Mouse (Mus musculus) heart, adult 18-20 months (tissue): ENCODE data around the gene Agt. TPM values are rescaled to one million over a fixed set of nuclear protein-coding genes. Genes with fewer than 3 reads are reported as not detected.
A peak's percentile ranks its signal among the peaks of the same experiment; 100 is the strongest.

Experiments used
- DNase-seq, 2 experiments: peaks; one replicate each; pipeline ENCODE4 v3.0.0; 2021 to 2022; ENCODE audit warnings: mixed read lengths in 1 of 2
- total RNA-seq, 2 experiments: library from RNA; stranded (reverse); gene quantifications; 2 replicates each; pipeline ENCODE4 v1.2.3; 2021

Agt gene
- total RNA-seq, 2 experiments from 2014 or later, result 7.8 to 9.2 TPM

DNA sequence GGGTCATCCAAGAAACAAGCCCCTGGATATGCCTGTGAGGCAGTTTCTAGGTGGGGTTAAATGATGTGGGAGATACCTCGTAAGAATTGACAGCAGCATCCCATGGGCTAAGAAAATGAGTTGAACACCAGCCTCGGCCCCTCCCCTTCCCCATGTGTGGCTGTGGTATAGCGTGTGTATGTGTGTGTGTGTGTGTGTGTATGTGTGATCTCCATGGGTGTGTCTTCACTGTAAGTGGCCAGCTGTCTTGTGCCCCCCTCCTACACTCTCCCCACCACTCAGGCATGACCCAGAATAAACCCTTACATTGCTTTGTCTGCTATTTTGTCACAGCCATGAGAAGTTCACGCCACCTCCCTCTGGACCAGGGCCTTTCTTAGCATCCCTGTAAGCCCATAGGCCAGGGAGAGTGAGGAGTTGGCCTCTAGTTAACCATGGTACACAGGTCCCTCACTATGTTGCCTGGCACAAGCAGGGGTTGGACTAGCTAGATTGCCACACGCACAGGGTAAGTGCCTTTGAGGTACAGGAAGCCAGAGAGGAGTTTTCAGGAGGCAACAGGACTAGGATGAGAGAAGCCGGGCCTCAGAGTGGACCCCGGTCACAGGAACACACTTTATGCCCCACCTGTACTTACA lies 14.3 kb downstream of the Agt start:
- no peak for DNase-seq

DNA sequence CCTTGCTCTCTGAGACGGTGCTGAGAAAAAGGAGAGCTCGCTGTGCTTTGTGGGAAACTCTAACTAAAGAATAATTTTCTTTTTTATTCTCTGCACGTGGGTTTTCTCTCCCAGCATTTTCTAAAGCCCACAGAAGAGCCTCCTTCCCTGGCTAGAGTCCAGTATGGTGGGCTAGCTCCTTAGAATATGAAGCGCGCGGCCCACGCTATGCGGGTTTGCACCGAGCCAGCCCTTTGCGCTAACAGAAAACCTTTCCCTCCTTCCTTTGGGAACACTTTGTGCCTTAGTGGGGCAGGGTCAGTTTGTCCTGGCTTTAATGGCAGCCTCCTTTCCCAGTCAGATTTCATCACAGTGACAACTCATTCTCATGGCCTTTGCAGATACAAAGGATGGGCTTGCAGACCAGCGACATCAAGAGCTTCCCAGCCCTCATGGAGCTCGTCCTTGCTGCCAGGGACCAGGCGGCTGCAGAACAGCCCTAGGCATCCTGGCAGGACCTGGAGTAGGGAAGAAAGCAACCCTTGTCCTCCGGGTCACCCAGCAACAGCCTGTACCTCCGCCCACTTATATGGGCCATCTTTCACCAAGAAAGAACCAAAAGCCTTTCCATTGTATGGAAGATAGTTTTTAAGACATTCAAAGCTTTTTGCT lies 18.4 kb downstream of the Agt start:
- no peak for DNase-seq

DNA sequence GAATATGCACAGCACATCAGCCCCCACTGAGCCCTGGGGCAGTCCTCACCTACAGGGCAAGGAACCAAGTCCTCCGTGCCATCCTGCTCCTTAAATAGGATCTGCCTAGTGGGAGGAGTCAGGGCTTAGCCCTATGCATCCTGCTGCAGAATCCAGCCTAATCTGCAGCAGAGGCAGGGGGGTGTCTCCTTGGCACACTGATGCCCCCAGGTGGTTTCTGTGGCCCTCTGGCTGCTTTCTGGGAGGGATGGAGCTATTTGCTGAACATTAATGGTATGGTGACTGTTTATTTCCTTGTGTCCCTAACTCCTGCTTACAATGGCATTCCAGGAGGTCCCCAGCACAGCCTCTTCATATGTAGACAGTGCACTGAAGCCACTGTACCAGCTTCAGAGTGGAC lies 21.3 kb downstream of the Agt start:
- no peak for DNase-seq

DNA sequence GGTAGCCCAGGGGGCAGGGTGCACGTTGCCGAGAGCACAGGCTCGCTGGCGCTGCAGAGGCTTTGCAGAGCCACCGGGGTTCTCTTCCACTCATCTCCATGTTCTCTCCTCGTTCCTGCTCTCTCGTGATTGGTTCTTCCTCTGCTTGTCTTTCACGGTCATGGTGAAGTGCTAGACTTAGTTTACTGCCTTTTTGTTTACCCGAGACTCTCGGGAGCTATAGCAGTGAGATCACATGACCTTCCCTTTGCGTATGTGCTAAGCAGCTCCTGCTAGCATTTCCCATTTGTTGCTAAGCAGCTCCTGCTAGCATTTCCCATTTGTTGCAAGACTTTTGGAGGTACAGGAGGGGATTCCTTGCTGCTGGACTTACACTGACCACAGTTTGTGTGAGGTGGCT lies 22.2 kb downstream of the Agt start:
- DNase-seq, result no peak

DNA sequence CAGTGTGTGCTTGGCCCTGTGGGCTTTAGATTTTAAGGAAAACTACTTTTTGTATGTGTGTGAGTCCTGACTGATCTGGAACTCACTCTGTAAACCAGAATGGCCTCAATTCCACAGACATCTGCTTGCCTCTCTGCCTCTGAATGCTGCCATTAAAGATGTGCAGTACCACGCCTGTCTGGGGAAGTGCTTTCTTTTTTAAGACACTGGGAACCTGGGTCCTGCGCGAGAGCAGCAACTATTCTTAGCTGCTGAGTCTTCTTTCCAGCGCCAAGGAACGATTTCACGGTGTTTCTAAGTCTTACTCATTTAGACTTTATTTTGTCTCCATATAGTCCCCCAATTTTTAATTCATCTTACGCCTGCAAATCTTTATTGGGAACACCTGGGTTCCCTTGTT lies 22.7 kb downstream of the Agt start:
- no peak for DNase-seq

DNA sequence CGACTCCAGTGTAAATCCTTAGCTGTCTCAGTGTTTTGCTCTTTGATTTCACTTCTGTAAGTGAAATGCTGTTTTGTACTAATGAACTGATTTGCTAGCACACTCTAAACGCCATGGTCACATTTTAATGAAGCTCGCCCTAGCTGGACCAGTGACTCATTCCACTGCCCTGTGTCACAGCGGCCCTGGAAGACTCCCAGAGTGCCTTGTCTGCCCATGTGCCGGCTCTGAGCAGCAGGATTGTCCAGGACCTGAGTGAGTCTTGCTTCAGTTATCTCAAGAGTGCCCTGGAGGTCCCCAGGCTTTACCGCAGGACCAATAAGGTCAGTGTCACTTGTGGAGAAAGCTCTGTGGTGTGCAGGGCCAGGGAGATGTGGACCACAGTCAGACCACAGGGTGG lies 23.1 kb downstream of the Agt start:
- no peak for DNase-seq

DNA sequence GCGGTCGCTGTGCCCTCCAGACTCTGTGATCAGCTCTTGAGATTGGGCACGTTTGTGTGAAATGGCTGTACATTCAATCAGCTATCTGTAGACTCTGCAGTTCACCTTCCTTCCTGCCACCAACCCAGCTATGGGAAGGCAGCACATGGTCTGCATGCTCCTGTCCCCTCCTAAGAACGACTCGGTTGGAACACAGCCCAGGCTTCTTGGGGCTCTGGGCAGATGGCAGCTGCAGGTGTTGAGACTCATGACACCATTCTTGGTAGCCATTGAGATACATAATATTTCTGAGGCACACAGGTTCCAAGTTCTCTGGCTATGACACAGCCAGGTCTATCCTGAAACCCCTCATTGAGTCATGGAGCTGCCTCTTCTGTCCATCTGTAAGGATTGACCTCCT lies 26.2 kb downstream of the Agt start:
- no peak for DNase-seq

DNA sequence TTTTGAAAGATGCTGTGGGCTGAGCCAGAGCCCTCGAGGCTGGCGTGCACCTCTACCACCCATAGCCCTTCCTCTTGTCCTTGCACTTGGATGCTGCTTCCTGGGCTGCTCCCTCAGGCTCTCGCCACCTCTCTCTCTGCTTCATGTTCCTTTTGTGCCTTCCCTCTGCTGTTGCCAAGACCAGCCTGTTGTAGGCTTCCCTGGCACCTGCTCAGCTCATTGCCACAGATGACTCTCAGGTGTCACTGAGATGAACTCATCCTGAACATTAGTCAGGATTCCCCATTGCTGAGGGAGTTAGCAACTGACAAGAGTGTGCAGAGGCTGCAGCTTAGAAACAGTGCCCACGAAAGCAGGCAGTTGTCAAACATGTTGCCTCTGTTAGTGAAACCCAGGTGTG lies 27.5 kb downstream of the Agt start:
- DNase-seq, result no peak

DNA sequence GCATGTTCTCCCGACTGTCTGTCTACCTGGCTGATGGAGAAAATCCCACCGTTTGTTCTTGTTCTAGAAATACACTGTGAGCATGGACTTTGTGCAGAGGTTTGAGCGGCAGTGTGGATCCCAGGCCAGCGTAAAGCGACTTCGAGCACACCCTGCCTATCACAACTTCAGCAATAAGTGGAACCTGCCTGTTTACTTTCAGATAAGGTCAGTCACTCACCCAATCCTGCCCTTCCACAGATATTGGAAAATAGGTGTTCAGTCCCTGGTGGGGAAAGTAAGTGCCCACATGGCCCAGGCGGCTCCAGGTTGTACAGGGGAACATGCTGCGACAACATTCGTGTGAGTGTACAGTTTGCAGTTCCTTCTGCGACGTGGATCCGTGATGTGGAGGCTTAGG lies 28.6 kb downstream of the Agt start:
- DNase-seq, result no peak

DNA sequence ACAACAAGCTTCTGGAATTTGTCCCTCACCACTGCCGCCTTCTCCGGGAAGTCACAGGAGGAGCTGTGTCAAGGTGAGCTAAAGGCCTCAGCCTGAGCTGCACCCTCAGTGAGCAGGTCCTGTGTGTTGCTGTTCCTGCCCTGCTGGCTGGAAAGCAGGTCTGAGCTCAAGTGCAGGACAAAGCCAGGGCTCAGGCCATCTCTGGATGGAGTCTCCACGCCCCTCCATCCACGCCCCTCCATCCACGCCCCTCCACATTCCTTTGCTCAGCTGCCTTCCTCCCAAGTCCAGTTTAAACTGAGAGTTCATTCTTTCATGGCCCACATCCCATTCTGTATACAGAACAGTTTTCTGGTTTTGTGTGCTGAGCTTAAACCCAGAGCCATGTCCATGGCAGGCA lies 34.1 kb downstream of the Agt start:
- DNase-seq, result no peak

DNA sequence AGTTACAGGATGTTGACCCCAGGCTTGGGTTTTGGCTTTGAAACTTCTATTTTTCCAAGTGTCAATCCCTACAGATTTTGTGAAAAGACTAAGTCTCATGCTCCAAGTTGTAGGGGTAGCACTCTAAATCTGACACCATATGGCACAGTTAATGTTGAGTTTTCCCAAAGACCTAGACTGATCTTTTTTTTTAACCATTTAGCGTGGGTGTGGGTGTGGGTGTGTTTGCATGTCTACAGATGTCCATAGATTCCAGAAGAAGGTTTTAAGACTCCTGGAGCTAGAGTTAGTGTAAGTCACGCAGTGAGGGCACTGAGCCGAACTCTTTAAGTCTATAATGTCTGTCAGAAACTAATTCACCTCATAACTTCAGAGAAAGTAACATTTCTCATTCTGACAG lies 36.9 kb downstream of the Agt start:
- no peak for DNase-seq

DNA sequence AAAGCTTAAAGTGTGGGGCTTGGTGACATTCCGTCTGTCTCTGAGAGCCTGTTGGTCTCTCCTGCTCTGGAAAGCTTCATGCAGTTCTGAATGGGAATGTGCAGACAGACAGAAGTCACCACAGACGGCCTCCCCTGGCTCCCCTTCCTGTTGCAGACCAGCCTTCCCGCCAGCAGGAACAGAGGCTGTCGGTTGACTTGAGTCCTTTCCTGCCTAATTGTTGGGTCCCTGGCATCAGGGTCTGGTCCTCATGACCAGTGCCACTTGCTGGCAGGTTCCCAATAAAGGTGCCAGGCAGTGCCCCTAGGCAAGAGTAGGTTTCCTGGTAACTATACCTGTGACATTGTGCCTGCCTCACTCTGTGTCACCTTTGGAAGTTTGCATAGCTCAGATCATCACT lies 38.5 kb downstream of the Agt start:
- no peak for DNase-seq

DNA sequence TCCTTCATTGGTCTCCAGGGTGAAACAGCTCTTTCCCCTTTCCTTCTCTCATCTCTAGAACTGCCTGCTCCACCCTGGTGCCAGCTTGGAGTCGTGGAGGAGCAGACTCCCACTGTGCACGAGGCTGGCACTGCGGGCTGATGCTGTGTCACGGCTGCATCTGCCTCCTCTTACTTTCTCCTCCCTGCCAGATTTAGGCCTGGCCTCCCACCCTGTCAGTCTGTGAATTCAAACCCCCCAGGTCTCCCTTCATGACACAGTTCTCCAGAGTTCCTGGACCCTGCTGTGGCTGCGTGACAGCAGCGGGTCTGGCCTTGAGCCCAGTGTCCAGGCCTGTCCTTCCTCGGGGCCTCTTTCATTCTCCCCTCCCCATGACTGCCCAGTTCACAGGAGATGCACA lies 39.0 kb downstream of the Agt start:
- no peak for DNase-seq

DNA sequence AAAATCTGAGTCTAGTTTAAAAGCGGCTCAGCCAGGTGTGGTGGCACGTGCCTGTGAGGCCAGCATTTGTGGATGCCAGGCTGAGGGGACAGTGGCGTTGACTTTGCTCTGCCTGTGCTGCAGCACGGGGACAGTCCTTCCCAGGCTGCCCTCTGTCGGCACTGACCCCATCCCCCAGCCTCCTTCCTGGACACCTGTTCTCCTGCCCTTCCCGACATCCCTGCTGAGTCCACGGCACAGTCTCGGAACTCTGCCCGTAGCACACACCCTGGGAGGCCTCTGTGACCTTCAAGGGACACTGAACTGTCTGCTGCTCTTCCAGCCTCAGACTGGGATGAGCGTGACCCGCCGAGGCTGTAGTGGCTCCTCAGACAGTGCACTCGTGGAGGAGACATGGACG lies 39.4 kb downstream of the Agt start:
- DNase-seq, result peak; percentile 11 to 15

DNA sequence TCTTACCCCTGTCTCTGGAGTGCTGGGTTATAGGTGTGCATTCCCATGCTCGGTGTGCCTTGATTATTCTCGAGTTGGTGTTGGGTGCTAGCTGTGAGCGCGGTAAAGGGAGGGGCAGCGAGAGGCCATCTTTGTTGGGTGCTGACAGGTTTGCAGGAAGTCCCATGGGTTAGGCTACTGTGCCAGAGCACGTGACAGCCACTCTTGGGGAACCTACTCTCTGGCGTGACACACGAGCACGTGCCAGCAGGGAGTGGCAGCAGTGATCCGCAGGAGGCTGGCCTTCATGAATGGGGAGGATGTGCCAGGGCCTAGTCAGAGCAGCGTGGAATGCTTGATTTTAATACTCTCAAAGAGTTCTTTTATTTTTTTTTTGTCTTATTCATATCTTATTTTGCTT lies 43.2 kb downstream of the Agt start:
- DNase-seq, result no peak

DNA sequence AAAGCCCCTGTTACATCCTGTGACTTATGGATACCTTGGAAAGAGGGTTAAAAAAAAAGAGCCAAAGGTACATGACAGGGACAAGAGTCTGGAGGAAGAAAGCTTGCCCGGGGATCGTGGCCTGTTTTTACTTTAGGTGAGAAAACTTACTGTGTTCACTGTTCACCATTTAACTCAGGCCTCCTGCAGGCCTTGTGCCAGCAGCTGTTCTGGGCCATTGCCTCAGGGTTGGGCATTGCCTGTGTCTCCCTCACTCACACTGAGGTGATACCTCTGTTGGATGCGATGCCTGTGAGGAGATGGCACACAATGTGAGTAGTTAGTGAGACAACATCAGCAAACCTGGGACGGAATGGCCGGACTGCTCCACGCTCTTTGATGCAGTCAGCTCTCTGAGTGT lies 47.6 kb downstream of the Agt start:
- DNase-seq, result no peak

DNA sequence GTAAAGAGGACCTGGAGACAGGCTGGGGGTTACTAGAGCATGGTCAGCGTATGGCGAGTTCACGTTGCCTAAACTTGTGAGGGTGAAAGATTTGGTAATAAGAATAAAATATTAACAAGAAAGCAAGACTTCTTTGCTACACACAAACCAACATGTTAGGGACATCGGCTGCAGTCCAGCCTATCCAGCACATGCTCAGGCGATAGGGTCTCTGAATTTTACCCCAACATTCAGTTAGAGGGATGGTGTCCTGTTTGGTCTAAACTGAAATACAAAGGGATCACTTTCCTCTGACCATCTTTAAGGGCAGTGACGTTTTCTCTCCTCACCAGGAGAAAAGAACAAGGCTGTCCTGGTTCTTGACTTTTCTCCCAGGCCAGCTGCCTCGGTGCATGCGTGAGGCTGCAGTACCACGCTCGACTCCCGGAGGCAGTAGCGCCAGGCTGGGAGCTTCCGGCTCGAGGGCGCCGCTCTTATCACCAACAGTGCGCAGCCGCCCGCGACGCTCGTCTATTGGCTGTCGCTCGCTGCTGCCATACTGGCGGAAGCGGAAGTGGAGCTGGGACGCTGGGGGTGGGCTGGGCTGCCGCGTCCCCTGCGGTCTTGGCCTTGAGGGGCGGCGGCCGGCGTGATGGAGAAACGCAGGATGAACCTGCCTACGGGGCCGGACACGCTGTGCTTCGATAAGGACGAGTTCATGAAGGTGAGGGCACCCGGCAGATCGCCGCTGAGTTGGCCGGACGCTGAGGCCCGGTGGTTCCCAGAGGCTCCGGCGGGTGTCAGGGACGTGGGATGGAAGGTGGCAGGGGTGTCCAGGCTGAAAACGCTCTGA lies 49.0 kb downstream of the Agt start, which contains the start of gene Cog2:
TSS of gene Cog2 (plus strand) at position 519 of the 832 bp plus-strand sequence.
- DNase-seq, result peak; percentile 92 to 93

DNA sequence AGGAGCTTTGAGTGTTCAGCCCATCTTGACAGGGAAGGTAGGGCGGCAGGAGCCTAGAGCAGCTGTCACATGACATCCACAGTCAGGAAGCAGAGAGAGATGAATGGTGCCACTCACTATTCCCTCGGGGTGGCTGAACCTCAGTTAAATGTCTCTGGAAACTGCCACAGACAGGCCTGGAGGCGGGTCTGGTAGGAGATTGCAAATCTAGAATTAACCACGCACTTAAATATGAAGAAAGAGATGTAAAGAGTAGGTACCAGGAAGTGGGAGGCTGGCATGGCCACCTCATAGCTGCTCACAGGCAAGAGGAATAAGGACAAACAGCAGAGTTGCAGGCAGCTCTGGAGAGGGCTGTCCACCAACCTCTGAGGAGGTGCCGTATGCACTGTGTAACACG lies 52.4 kb downstream of the Agt start:
- no peak for DNase-seq

DNA sequence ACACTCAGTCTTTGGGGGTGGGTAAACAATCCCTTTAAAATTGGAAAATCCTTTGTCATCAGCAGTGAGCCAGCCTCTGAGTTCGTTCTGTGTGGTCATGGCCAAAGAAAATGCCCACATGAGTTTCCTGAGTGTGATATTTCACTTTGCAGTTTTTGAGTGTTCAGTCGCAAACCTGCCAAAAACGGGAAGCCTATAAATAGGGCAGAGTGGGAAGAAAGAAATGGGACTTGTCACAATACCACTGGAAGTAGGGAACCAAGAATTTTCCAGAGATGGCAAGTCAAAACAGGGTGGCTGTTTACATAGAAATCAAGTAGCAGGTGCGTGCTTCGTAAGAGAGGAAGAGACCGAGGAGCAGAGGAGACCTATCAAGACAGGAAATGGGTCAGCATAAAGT lies 53.0 kb downstream of the Agt start:
- no peak for DNase-seq

DNA sequence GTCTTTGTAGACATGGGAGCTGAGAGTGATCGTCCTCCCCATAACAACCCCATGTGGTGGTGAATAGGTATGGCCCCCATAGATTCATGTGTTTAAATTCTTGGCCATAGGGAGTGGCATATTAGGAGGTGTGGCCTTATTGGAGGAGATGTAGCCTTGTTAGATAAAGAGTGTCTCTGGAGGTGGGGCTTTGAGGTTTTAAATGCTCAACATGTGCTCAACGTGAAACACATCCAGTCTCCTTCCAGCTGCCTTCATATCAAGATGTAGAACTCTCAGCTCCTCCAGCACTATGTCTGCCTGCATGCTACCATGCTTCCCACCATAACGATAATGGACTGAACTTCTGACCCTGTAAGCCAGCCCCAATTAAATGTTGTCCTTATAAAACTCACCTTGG lies 53.5 kb downstream of the Agt start:
- DNase-seq, result no peak

DNA sequence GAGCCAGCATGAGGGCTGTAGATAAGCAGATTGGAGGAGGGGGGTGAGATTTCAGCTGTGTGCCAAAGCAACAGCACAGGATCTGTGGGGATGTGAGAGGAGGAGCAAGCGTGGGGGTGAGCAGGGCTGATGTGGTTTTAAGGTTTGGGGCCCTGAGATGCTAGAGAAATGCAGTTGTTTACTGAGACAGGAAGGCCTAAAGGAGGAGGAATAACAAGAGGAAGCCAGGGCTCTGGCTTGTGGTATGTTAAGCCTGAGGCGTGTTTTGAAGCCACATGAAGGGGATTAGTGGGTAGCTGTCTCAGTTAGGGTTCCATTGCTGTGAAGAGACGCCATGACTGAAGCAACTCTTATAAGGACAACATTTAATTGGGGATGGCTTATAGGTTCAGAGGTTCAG lies 60.4 kb downstream of the Agt start:
- DNase-seq, result no peak

DNA sequence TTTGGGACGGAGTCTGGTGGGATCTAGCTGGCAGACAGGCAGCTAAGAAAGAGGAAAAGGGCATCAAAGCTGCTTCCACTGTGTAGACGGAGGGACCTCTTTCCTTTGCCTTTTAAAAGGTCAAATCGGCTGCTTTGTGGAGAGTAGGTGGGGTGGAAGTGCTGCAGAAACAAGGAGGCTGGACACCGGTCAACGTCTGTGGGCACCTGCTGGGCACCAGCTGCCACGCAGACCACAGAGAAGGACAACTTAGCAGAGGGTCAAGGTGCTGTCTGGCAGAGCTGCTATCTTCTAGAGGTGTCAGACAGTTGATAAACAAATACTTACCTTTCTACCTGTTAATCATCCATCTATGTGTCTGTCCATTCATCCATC lies 61.2 kb downstream of the Agt start:
- no peak for DNase-seq

DNA sequence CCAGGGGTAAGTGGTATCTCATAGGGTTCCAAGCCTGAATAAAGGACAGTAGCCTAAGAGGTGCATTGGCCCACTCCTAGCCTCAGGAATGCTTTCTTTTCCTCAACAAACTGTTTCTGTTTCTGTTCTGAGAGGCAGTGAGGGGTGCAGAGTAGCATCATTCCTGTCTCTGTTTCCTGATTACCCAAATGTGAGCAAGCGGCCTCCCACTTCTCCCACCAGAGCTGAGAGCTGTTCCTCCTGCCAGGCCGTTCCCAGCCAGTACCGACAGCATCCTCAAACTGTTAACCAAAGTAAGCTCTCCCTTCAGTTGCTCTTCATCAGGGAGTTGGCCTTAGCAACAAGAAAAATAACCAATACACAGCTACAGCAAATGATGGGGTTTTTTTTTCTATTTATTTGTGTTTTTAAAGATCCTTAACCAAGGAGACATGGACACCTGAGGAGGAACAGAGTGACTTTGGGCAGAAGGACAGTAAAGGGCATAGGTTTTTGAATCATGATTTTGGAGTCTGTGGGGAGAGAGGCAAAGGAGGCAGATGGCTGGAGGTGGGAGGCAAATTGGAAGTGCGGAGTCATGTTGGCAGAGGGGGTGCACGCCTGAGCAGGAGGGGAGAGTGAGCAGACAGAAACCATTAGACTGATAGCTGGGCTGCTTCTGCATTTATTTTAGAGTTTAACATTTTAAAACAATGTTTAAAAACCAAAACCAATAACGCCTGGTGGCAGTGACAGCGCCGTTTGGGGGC lies 61.8 kb downstream of the Agt start:
- no peak for DNase-seq
